Mouse (Mus musculus) midbrain, embryonic 10.5 days (tissue): Measurements from ENCODE around the gene Ryr2. TPM values are rescaled to one million over a fixed set of nuclear protein-coding genes. Genes with fewer than 3 reads are reported as not detected.

ENCODE experiments used
- DNase-seq: peaks from one replicate; pipeline ENCODE4 v3.0.0-alpha.2; 2017; ENCODE audit warnings: low spot score
- H3K27ac ChIP-seq: fragments of 300-500 bp; sonication (generic); replicated peaks from 2 replicates; pipeline ENCODE4 v1.5.1; 2016; ENCODE audit warnings: mild to moderate bottlenecking
- H3K27me3 ChIP-seq: fragments of 300-500 bp; sonication (generic); 2 replicates; pipeline ENCODE4 v1.6.1; 2016; ENCODE audit warnings: low read depth, mild to moderate bottlenecking; ENCODE audit not compliant: poor library complexity, severe bottlenecking
- H3K36me3 ChIP-seq: fragments of 300-500 bp; sonication (generic); 2 replicates; pipeline ENCODE4 v1.6.1; 2016; ENCODE audit warnings: mild to moderate bottlenecking, moderate library complexity
- H3K4me1 ChIP-seq: fragments of 300-500 bp; sonication (generic); 2 replicates; pipeline ENCODE4 v1.6.1; 2016
- H3K4me3 ChIP-seq: fragments of 300-500 bp; sonication (generic); 2 replicates; pipeline ENCODE4 v1.5.1; 2016; ENCODE audit warnings: mild to moderate bottlenecking, moderate library complexity
- H3K9me3 ChIP-seq: fragments of 300-500 bp; sonication (generic); replicated peaks from 2 replicates; pipeline ENCODE4 v1.6.1; 2016; ENCODE audit warnings: mild to moderate bottlenecking
- whole genome bisulfite sequencing: fragments of 180-500 bp; shearing (Covaris S2); methylation state at CpG from one replicate; pipeline ENCODE4 v1.1.7; 2016; 5-methylcytosine and 5-hydroxymethylcytosine counted together
- polyA plus RNA-seq: library from polyadenylated mRNA; unstranded; fragments of >200 nt; fragmentation: Nextera tagmentation; extraction: Ambion mirVana; gene quantifications from 2 replicates; pipeline ENCODE4 v1.2.1, GENCODE M21; 2016

Ryr2 gene
- polyA plus RNA-seq, 1 experiment from 2014 or later, result 0.07 TPM

DNA sequence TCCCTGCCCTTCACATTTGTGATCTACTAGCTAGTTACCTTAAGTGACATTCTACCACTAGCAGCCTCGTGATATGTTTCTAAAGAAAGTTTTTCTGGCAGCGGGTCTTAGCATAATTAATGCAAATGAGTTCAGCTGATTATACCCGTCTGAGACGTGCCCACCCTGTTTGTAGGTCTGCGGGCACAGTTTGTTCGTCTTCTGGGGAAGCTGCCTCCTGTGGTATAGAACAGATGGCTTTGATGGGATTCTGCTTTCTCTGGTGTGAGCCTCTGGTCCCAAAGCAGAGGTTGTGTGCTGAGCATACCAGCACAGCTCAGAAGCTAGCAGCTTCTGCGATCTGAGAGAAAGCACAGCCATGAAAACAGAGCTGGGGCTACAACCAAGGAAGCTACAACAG lies 348.9 kb downstream of the Ryr2 start:
- DNase-seq, result no peak
- no peaks in the 10 kb centered on the region for H3K27me3 ChIP-seq
- WGBS, result 62% methylated on average over 7 of the region's 7 CpGs
- no peak overlapping the region for H3K4me3 ChIP-seq
- no peak overlapping the region for H3K27ac ChIP-seq
- H3K9me3 ChIP-seq, result no peaks in the 10 kb centered on the region
- H3K36me3 ChIP-seq, result no peaks in the 10 kb centered on the region
- no peaks in the 10 kb centered on the region for H3K4me1 ChIP-seq

DNA sequence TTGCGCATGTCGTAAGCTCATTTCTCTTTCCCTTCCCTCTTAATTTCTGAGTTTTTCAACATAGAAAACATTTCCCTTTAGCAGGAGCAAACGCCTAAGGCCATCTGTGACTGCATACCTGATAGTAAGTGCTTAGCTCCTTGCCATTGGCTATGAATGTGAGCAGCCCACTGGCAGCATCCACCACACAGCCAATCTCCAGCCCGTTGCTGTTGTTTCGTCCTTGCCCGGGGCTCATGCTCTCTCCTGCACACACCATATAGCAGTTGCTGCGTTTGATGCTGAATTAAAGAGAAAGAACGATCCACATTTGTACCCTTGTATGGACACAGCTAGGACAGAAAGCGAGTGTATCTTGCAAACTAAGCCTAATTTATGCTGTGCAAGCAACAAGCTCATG lies 361.3 kb downstream of the Ryr2 start:
- no peaks in the 10 kb centered on the region for H3K27me3 ChIP-seq
- no peaks in the 10 kb centered on the region for H3K36me3 ChIP-seq
- DNase-seq, result no peak
- WGBS, result 92% methylated on average over 9 of the region's 9 CpGs
- H3K4me1 ChIP-seq, result no peaks in the 10 kb centered on the region
- H3K9me3 ChIP-seq, result no peaks in the 10 kb centered on the region
- no peak overlapping the region for H3K27ac ChIP-seq
- no peak overlapping the region for H3K4me3 ChIP-seq

DNA sequence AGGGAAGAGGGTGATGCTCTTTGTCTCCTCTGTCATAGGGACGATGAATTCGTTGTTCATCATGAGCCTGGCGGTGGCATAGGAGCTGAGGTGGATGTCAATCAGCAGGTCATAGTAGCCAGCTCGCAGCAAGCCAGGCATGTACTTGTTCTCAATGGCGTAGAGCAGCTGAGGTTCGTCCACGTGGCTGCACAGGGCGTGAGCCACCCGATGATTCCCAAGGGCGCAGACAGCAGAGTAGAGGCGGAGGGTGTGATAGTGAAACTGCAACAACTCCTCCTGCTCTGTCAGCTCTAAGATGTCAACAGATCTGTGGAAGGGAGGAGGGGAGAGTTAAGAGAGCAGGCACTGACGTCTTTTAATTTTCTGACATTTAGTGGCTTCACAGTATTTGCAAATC lies 368.5 kb downstream of the Ryr2 start:
- 93% methylated on average over 12 of the region's 12 CpGs for WGBS

DNA sequence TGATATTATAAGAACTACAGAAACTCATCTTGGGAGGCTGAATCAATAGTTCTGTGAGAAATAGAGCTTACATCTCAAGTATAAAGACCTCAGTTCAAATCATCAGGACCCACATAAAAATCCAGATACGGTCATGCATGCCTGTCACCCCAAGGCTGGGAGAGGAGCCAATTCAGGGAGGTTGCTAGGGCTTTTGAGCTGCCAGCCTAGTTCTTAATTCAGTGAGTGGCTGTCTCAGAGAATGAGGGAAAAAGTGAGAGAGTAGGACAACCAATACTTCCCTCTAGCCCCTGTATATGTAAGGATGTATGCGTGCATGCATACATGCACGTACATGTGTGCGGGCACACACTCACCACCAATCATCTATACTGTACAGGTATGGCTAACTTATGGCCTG lies 390.5 kb downstream of the Ryr2 start:
- DNase-seq, result no peak
- 93% methylated on average over 4 of the region's 4 CpGs for WGBS

More for the DNA sequence above, 368.5 kb downstream of the Ryr2 start:
- Histone ChIP-seq H3K27ac (no peak overlapping the region), H3K4me1 (no peaks in the 10 kb centered on the region; the same call in 1 of the 2 replicates), H3K36me3 (no peaks in the 10 kb centered on the region), H3K4me3 (no peak overlapping the region), H3K9me3 (no peaks in the 10 kb centered on the region), H3K27me3 (no peaks in the 10 kb centered on the region)
- DNase-seq, result no peak

DNA sequence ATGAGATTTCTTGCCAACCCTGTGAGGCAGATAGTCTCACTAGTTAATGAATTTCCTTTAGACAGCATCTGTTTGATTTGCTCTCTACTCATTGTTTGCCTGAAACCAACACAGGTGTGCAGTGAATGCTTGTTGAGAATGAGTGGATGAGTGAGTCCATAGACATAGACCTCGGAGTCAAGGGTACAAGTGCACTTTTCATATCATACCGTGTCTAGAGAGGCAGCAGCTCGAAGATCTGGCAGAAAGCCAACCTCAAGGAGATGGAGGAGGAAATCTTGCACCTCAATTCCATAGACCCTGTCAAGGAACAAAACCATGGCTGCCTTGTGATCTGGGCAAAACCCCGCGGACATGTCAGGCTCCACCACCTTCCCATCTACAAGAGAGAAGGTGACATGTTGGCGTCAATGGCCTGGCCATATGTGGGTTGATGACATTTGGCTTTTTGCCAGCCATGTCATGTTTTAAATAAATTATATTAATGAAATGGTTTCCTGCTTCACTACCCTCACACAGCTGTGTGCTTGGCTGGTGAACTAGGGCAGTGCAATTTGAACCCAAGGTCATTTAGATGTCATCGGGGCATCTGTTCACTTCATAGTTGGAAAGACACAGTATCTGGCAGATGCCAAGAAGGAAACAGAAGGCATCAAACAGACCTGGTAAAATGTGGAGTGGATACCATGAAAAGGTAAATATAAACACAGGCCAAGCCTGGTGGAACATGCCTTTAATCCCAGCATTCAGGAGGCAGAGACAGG lies 396.9 kb downstream of the Ryr2 start:
- H3K27ac ChIP-seq, result no peak overlapping the region
- H3K4me1 ChIP-seq, result no peaks in the 10 kb centered on the region
- no peak for DNase-seq
- H3K27me3 ChIP-seq, result no peaks in the 10 kb centered on the region
- H3K36me3 ChIP-seq, result no peaks in the 10 kb centered on the region
- 91% methylated on average over 7 of the region's 7 CpGs for WGBS
- no peak overlapping the region for H3K4me3 ChIP-seq
- no peaks in the 10 kb centered on the region for H3K9me3 ChIP-seq

More for the DNA sequence above, 390.5 kb downstream of the Ryr2 start:
- Histone ChIP-seq H3K4me1 (no peaks in the 10 kb centered on the region), H3K27me3 (no peaks in the 10 kb centered on the region), H3K4me3 (no peak overlapping the region), H3K27ac (no peak overlapping the region), H3K36me3 (no peaks in the 10 kb centered on the region), H3K9me3 (no peaks in the 10 kb centered on the region)

DNA sequence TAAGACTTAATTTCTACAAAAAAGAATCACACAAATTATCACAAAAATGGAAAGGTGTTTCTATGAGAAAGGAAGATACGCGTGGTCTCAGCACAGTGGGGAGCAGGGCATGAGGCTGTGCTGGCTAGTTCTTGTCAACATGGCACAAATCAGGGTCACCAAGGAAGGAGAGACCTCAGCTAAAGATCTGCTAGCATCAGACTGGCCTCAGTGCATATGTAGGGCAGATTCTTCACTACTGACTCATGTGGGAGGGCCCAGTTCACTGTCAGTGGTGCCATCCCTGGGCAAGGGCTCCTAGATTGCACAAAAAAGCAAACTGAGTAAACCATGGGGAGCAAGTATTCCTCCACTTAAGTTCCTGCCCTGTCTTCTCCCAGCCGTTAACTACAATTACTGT lies 405.0 kb downstream of the Ryr2 start:
- WGBS, result 92% methylated on average over 3 of the region's 3 CpGs
- Histone ChIP-seq H3K27me3 (no peaks in the 10 kb centered on the region), H3K27ac (no peak overlapping the region), H3K36me3 (no peaks in the 10 kb centered on the region), H3K4me3 (no peak overlapping the region), H3K4me1 (no peaks in the 10 kb centered on the region), H3K9me3 (no peaks in the 10 kb centered on the region)
- DNase-seq, result no peak

DNA sequence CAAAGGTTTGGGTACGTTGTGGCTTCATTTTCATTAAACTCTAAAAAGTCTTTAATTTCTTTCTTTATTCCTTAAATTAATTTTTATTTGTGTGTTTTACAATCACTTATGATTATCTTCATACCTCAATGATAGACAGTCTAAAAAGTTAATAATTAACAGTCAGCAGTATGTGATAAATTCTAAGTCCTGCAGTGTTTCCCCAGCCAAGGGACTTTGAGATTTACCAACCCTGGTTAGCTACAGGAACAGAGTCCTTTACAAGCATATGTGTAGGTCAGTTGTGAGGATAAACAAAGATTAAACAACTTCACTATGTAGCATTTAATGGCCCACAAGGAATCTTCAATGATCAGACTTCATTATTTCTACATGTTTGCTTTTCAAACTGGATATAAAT lies 410.2 kb downstream of the Ryr2 start:
- Histone ChIP-seq H3K9me3 (no peaks in the 10 kb centered on the region), H3K27ac (no peak overlapping the region), H3K27me3 (no peaks in the 10 kb centered on the region), H3K4me3 (no peak overlapping the region), H3K36me3 (no peaks in the 10 kb centered on the region), H3K4me1 (no peaks in the 10 kb centered on the region)
- WGBS, result 80% methylated on average over 1 of the region's 1 CpGs
- DNase-seq, result no peak

DNA sequence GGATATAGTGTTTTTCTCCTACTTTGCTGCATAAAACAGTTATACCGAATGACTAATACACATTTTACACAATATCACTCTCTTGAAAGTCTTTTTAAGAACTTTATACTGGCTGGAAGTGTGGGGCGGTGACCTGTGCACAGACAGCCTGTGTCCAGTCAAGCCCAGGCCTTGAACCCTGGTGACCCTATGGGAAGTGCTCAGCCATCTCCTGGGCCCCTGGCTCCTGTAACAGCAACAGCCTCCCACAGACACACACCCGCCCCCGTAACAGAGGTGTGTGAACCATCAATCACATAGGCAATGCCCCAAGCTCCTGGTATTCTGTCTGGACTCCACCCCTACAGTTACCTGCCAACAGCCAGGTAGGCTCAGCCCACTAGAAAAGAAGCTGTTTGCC lies 424.9 kb downstream of the Ryr2 start:
- Histone ChIP-seq H3K27me3 (no peaks in the 10 kb centered on the region), H3K4me3 (no peak overlapping the region), H3K4me1 (no peaks in the 10 kb centered on the region), H3K9me3 (no peaks in the 10 kb centered on the region), H3K27ac (no peak overlapping the region), H3K36me3 (no peaks in the 10 kb centered on the region)
- WGBS, result 89% methylated on average over 4 of the region's 4 CpGs
- DNase-seq, result no peak

DNA sequence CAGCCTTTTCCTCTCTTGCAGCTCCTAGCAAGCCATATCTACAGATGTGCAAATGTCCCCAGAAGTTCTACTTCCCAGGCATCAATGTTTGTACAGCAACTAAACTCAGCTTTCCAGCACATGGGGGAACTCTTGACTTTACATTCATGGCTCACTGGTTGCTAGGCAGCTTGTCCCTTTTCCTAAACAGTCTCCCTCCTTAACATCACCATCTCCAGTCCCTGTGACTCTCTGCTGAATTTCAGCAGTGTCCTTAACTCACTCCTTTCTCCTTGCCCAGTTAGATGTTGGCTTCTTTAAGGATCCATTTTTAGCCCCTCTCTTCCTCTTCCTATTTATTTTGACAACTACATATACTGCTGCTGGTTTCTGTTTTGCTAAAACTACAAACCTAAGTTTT lies 443.9 kb downstream of the Ryr2 start:
- Histone ChIP-seq H3K27ac (no peak overlapping the region), H3K4me3 (no peak overlapping the region), H3K27me3 (no peaks in the 10 kb centered on the region), H3K36me3 (no peaks in the 10 kb centered on the region), H3K9me3 (no peaks in the 10 kb centered on the region), H3K4me1 (no peaks in the 10 kb centered on the region)
- DNase-seq, result no peak

DNA sequence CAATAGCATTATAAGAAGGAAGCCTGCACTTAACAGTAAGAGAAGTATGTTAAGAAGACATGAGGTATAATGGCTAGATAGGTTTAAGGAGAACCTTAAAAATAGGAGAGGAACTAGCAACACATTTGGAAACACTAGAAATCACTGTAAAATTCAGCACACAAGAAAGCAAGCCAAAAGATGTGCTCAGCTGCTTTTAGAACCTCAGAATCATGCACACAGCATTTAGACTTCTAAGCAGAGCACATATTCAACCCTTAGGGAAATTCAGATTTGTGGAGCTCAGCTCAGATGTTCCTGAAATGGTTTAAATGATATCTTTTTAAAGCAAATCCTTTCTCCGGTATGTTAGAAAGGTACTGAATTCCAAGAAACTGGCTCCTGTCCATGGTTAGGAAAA lies 461.9 kb downstream of the Ryr2 start:
- no peaks in the 10 kb centered on the region for H3K9me3 ChIP-seq
- WGBS, result 98% methylated on average over 1 of the region's 1 CpGs
- no peak overlapping the region for H3K4me3 ChIP-seq
- no peaks in the 10 kb centered on the region for H3K36me3 ChIP-seq
- DNase-seq, result no peak
- no peaks in the 10 kb centered on the region for H3K27me3 ChIP-seq
- H3K27ac ChIP-seq, result no peak overlapping the region
- no peaks in the 10 kb centered on the region for H3K4me1 ChIP-seq

DNA sequence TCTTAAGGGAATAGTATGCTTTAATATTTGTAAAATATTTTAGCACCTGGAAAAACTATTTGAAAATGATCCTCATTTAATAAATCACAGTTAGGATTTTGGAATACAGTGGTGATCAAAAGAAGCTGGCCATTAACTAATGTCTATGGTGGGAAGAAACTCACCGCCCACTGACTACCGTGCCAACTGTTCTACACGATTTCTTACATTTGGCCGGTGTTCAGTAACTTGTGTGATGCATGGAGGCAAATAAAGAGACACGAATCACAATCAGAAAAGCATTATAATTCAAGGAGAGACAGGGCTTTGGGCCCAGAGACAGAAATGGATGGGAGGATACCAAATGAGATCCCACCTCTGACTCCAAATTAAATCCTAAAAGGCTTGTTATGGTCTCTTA lies 470.4 kb downstream of the Ryr2 start:
- H3K27ac ChIP-seq, result no peak overlapping the region
- no peaks in the 10 kb centered on the region for H3K9me3 ChIP-seq
- H3K4me3 ChIP-seq, result no peak overlapping the region
- H3K36me3 ChIP-seq, result no peaks in the 10 kb centered on the region
- no peaks in the 10 kb centered on the region for H3K27me3 ChIP-seq
- 95% methylated on average over 5 of the region's 5 CpGs for WGBS
- no peak for DNase-seq
- H3K4me1 ChIP-seq, result no peaks in the 10 kb centered on the region

DNA sequence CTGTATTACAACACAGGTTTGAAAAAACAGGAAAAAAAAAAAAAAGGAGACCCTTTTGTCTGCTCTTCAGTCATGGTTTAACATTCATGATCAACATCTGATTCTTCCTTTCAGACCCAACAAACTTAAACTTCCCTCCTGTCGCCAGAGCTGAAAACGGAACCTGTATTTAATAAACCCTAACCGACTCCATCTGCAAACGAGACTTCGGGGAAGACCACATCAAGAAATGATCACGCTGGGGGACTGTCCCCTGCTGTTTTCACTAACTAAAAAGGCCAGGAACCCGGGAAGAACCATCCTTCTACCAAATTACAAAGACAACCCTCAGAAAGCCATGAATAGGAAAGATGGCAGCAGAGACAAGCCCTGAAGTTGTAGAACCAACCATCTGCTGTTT lies 482.2 kb downstream of the Ryr2 start:
- no peaks in the 10 kb centered on the region for H3K4me1 ChIP-seq
- no peak overlapping the region for H3K4me3 ChIP-seq
- WGBS, result 67% methylated on average over 7 of the region's 7 CpGs
- H3K27me3 ChIP-seq, result no peaks in the 10 kb centered on the region
- H3K27ac ChIP-seq, result no peak overlapping the region
- no peaks in the 10 kb centered on the region for H3K36me3 ChIP-seq
- DNase-seq, result no peak
- H3K9me3 ChIP-seq, result no peaks in the 10 kb centered on the region

DNA sequence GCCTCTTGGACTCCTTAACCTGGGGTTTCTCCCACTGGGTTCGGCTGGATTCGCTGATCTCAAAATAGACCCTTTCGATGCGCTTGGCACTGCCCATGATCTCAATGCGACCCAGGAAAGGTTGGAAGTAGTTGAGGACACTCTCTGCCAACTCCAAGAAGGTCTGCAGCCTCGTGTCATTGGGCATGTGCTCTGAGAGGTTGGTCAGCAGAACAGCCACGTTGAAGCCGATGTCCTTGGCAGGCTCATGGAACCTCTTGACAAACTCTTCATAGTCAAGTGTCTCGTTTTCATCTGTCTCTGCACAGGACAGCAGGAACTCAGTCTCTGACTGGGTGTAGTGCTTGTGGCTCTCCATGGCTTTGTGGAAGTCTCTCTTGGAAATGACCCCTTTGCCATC lies 511.3 kb downstream of the Ryr2 start:
- Histone ChIP-seq H3K4me3 (no peak overlapping the region), H3K9me3 (no peaks in the 10 kb centered on the region), H3K27ac (no peak overlapping the region), H3K4me1 (no peaks in the 10 kb centered on the region), H3K27me3 (no peaks in the 10 kb centered on the region), H3K36me3 (no peaks in the 10 kb centered on the region)
- 86% methylated on average over 9 of the region's 9 CpGs for WGBS
- DNase-seq, result no peak

DNA sequence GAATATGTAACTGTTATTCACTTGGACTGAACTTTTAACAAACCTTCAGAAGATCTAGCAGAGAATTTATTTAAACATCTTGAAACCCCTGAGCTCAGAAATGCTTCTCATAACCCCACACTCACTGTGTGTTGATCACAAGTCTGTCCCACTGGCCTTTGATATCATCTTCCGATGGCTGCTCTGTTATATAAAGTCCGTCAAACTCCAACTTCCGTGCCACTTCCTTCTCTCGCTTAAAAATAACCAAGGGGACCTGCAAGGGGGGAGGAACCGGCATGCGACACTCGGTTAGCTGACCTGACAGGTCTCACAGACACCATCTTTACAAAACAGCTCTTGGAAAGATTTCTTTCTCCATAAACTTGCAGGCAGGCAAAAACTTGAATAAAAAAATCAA lies 521.5 kb downstream of the Ryr2 start:
- 89% methylated on average over 7 of the region's 7 CpGs for WGBS
- Histone ChIP-seq H3K4me1 (no peaks in the 10 kb centered on the region), H3K27me3 (no peaks in the 10 kb centered on the region), H3K4me3 (no peak overlapping the region), H3K36me3 (no peaks in the 10 kb centered on the region), H3K27ac (no peak overlapping the region), H3K9me3 (no peaks in the 10 kb centered on the region)
- no peak for DNase-seq
